Mouse (Mus musculus) small intestine, adult 2 months (tissue): Measurements from ENCODE around the gene Ptpro. TPM values are rescaled to one million over a fixed set of nuclear protein-coding genes. Genes with fewer than 3 reads are reported as not detected.

Source experiments
- H3K27ac ChIP-seq: fragments of 200-500 bp; 2 replicates; pipeline ENCODE4 v1.5.1; 2012; ENCODE audit warnings: low read depth, low read length, control low read depth, inconsistent platforms; ENCODE audit not compliant: insufficient read depth
- H3K27me3 ChIP-seq: fragments of 200-500 bp; 2 replicates; pipeline ENCODE4 v1.6.1; 2012; ENCODE audit warnings: mild to moderate bottlenecking, moderate library complexity, low read length, inconsistent platforms; ENCODE audit not compliant: control insufficient read depth, insufficient read depth
- H3K36me3 ChIP-seq: fragments of 200-500 bp; 2 replicates; pipeline ENCODE4 v1.6.1; 2012; ENCODE audit warnings: mild to moderate bottlenecking, low read length, control low read depth, inconsistent platforms; ENCODE audit not compliant: control insufficient read depth, insufficient read depth
- H3K4me1 ChIP-seq: fragments of 200-500 bp; 2 replicates; pipeline ENCODE4 v1.6.1; 2012; ENCODE audit warnings: low read length, inconsistent platforms, mixed read lengths; ENCODE audit not compliant: control insufficient read depth, insufficient read depth, insufficient read length
- H3K4me3 ChIP-seq: fragments of 200-500 bp; 2 replicates; pipeline ENCODE4 v1.5.1; 2012; ENCODE audit warnings: low read depth, mild to moderate bottlenecking, control low read depth, inconsistent platforms, low read length, moderate library complexity
- CTCF ChIP-seq: fragments of 200-500 bp; IDR thresholded peaks from 2 replicates; pipeline ENCODE4 v1.5.1; 2012; ENCODE audit warnings: low read depth, mild to moderate bottlenecking, control low read depth, inconsistent platforms, low read length, moderate library complexity, mixed read lengths; ENCODE audit not compliant: insufficient replicate concordance, insufficient read length; ENCODE audit errors: extremely low read depth
- POLR2A ChIP-seq: fragments of 200-500 bp; IDR thresholded peaks from 2 replicates; pipeline ENCODE4 v1.6.1; 2012; ENCODE audit warnings: low read depth, mild to moderate bottlenecking, control low read depth, inconsistent platforms, low read length, moderate library complexity
- WGBS: fragments of 180-500 bp; shearing (Covaris S2); methylation state at CpG from one replicate; pipeline ENCODE4 v1.1.7; 2018; 5-methylcytosine and 5-hydroxymethylcytosine counted together
- polyA plus RNA-seq: library from polyadenylated mRNA; depleted of rRNA; stranded (reverse); fragments of >200 nt; gene quantifications from 2 replicates; pipeline ENCODE4 v1.2.3, GENCODE M21; 2012

The Ptpro gene
- polyA plus RNA-seq, 1 experiment: 0.55 TPM

GRCm38 (mm10) chr6:137497208-137497835 is 245.2 kb downstream of the Ptpro start:
- 86% methylated on average over 8 of the region's 8 CpGs for WGBS
- Histone ChIP-seq H3K4me1 (peaks cover 11% of the 10 kb centered on the region), H3K27ac (no peak overlapping the region), H3K36me3 (peaks cover 59% of the 10 kb centered on the region), H3K4me3 (no peak overlapping the region), H3K27me3 (no peaks in the 10 kb centered on the region)
- TF ChIP-seq CTCF (no peak), POLR2A (no peak)

GRCm38 (mm10) chr6:137498781-137499180 is 246.7 kb downstream of the Ptpro start:
- no peaks in the 10 kb centered on the region for H3K27me3 ChIP-seq
- 63% methylated on average over 6 of the region's 6 CpGs for WGBS
- peaks cover 63% of the 10 kb centered on the region for H3K36me3 ChIP-seq
- TF ChIP-seq CTCF: no peak
- no peak for TF ChIP-seq POLR2A
- no peak overlapping the region for H3K4me3 ChIP-seq
- H3K27ac ChIP-seq: no peak overlapping the region
- peaks cover 1% of the 10 kb centered on the region for H3K4me1 ChIP-seq

GRCm38 (mm10) chr6:137503009-137503408 is 250.9 kb downstream of the Ptpro start:
- Histone ChIP-seq H3K4me3 (no peak overlapping the region), H3K4me1 (peaks cover 20% of the 10 kb centered on the region), H3K36me3 (peaks cover 74% of the 10 kb centered on the region), H3K27me3 (no peaks in the 10 kb centered on the region), H3K27ac (no peak overlapping the region)
- 89% methylated on average over 7 of the region's 7 CpGs for WGBS
- TF ChIP-seq CTCF: no peak
- TF ChIP-seq POLR2A: no peak

GRCm38 (mm10) chr6:137503462-137503861 is 251.3 kb downstream of the Ptpro start:
- H3K27me3 ChIP-seq: no peaks in the 10 kb centered on the region
- H3K36me3 ChIP-seq: peaks cover 73% of the 10 kb centered on the region
- WGBS: 87% methylated on average over 8 of the region's 8 CpGs
- no peak overlapping the region for H3K27ac ChIP-seq
- H3K4me1 ChIP-seq: peaks cover 22% of the 10 kb centered on the region
- TF ChIP-seq CTCF (no peak), POLR2A (no peak)
- no peak overlapping the region for H3K4me3 ChIP-seq

- Histone ChIP-seq H3K4me3 (no peak overlapping the region), H3K4me1 (peaks cover 28% of the 10 kb centered on the region), H3K27me3 (no peaks in the 10 kb centered on the region), H3K36me3 (peaks cover 73% of the 10 kb centered on the region), H3K27ac (no peak overlapping the region)
- TF ChIP-seq POLR2A (no peak), CTCF (no peak)
- WGBS: 50% methylated on average over 1 of the region's 1 CpGs
Measured at GRCm38 (mm10) chr6:137504052-137504451, 251.9 kb downstream of the Ptpro start.

GRCm38 (mm10) chr6:137505555-137506227 is 253.6 kb downstream of the Ptpro start:
- no peak for TF ChIP-seq CTCF
- TF ChIP-seq POLR2A: no peak
- peaks cover 28% of the 10 kb centered on the region for H3K4me1 ChIP-seq
- 23% methylated on average over 3 of the region's 3 CpGs for WGBS
- no peaks in the 10 kb centered on the region for H3K27me3 ChIP-seq
- H3K36me3 ChIP-seq: peaks cover 72% of the 10 kb centered on the region
- no peak overlapping the region for H3K4me3 ChIP-seq
- peak overlapping the region; percentile 97 for H3K27ac ChIP-seq

GRCm38 (mm10) chr6:137506563-137506962 is 254.4 kb downstream of the Ptpro start:
- peaks cover 75% of the 10 kb centered on the region for H3K36me3 ChIP-seq
- peaks cover 28% of the 10 kb centered on the region for H3K4me1 ChIP-seq
- WGBS: 82% methylated on average over 7 of the region's 7 CpGs
- no peak for TF ChIP-seq CTCF
- no peak for TF ChIP-seq POLR2A
- H3K27me3 ChIP-seq: no peaks in the 10 kb centered on the region
- no peak overlapping the region for H3K4me3 ChIP-seq
- no peak overlapping the region; the same call in 1 of the 2 replicates for H3K27ac ChIP-seq
